Mouse (Mus musculus) liver, embryonic 13.5 days (tissue): ENCODE measurements around the gene Emc8. TPM values are rescaled to one million over a fixed set of nuclear protein-coding genes. Genes with fewer than 3 reads are reported as not detected.
A peak's percentile ranks its signal among the peaks of the same experiment; 100 is the strongest.

Experiments
- ATAC-seq: fragments of 200-750 bp; cut with Nextera tagmentation; 2 replicates; pipeline ENCODE4 v1.8.0; 2017; ENCODE audit warnings: low read depth, mild to moderate bottlenecking, moderate number of reproducible peaks, moderate library complexity
- DNase-seq: peaks from one replicate; pipeline ENCODE4 v3.0.0; 2022
- H3K27ac ChIP-seq: fragments of 300-500 bp; sonication (generic); 2 replicates; pipeline ENCODE4 v1.5.1; 2015; ENCODE audit warnings: moderate library complexity, mild to moderate bottlenecking, inconsistent platforms
- H3K27me3 ChIP-seq: fragments of 300-500 bp; sonication (generic); 2 replicates; pipeline ENCODE4 v1.6.1; 2015; ENCODE audit warnings: mild to moderate bottlenecking, inconsistent platforms
- H3K36me3 ChIP-seq: fragments of 300-500 bp; sonication (generic); 2 replicates; pipeline ENCODE4 v1.6.1; 2015; ENCODE audit warnings: mild to moderate bottlenecking, inconsistent platforms
- H3K4me1 ChIP-seq: fragments of 300-500 bp; sonication (generic); replicated peaks from 2 replicates; pipeline ENCODE4 v1.6.1; 2015; ENCODE audit warnings: inconsistent platforms
- H3K4me2 ChIP-seq: fragments of 300-500 bp; sonication (generic); 2 replicates; pipeline ENCODE4 v1.6.1; 2015; ENCODE audit warnings: inconsistent platforms, mild to moderate bottlenecking, moderate library complexity
- H3K4me3 ChIP-seq: fragments of 300-500 bp; sonication (generic); replicated peaks from 2 replicates; pipeline ENCODE4 v1.5.1; 2015; ENCODE audit warnings: mild to moderate bottlenecking, inconsistent platforms
- H3K9ac ChIP-seq: fragments of 300-500 bp; sonication (generic); 2 replicates; pipeline ENCODE4 v1.6.1; 2015; ENCODE audit warnings: mild to moderate bottlenecking, inconsistent platforms
- H3K9me3 ChIP-seq: fragments of 300-500 bp; sonication (generic); replicated peaks from 2 replicates; pipeline ENCODE4 v1.6.1; 2016; ENCODE audit warnings: inconsistent platforms
- WGBS: fragments of 180-500 bp; shearing (Covaris S2); methylation state at CpG from one replicate; pipeline ENCODE4 v1.1.7; 2015; ENCODE audit not compliant: insufficient replicate concordance; 5-methylcytosine and 5-hydroxymethylcytosine counted together
- polyA plus RNA-seq: library from polyadenylated mRNA; unstranded; fragments of >200 nt; fragmentation: Nextera tagmentation; extraction: Ambion mirVana; gene quantifications from 2 replicates; pipeline ENCODE4 v1.2.1, GENCODE M21; 2015

Emc8 gene
- polyA plus RNA-seq, 1 experiment from 2014 or later: 163 TPM

DNA sequence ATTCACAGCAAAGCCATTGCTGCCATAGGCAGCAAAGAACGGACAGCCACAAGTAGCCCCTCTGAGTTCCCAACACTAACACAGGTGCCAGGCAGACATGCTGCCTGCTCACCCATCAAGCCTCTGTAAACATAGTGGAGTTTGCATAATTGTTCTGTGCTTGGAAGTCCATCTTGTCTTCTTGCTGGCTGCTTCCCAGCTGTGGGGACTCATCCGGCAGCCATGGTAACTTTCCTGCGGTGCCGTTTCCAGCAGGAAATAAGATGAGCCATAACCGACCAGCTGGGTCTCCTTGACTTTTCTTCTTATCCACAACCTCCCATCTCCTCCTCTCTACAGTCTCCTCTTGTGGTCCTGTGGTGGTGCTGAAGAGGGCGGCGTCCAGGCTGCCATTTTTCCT lies 30.1 kb upstream of the Emc8 start:
- H3K9ac ChIP-seq: no peak overlapping the region
- DNase-seq: no peak
- peaks cover 4% of the 10 kb centered on the region; the same call in 1 of the 2 replicates for H3K27me3 ChIP-seq
- no peak for ATAC-seq
- peaks cover 36% of the 10 kb centered on the region for H3K4me1 ChIP-seq
- H3K9me3 ChIP-seq: no peaks in the 10 kb centered on the region
- H3K36me3 ChIP-seq: no peaks in the 10 kb centered on the region
- no peak overlapping the region for H3K4me2 ChIP-seq
- H3K27ac ChIP-seq: no peak overlapping the region
- no peak overlapping the region for H3K4me3 ChIP-seq
- WGBS: 71% methylated on average over 7 of the region's 7 CpGs

DNA sequence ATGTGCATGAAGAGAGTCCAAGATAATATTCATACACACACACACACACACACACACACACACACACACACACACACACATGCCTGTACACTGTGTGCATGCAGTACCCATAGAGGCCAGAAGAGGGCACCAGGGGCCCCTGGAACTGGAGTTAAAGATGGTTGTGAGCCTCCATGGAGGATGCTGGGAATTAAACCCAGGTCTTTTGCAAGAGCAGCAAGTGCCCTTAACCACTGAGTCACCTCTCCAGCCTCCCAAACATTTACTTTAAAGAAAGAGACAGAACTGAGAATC lies 29.6 kb upstream of the Emc8 start:
- ATAC-seq (no peak), DNase-seq (no peak)
- peaks cover 38% of the 10 kb centered on the region for H3K4me1 ChIP-seq
- peaks cover 4% of the 10 kb centered on the region; the same call in 1 of the 2 replicates for H3K27me3 ChIP-seq
- H3K4me3 ChIP-seq: no peak overlapping the region
- no peak overlapping the region for H3K9ac ChIP-seq
- no peaks in the 10 kb centered on the region for H3K9me3 ChIP-seq
- H3K27ac ChIP-seq: no peak overlapping the region
- no peaks in the 10 kb centered on the region for H3K36me3 ChIP-seq
- H3K4me2 ChIP-seq: no peak overlapping the region

DNA sequence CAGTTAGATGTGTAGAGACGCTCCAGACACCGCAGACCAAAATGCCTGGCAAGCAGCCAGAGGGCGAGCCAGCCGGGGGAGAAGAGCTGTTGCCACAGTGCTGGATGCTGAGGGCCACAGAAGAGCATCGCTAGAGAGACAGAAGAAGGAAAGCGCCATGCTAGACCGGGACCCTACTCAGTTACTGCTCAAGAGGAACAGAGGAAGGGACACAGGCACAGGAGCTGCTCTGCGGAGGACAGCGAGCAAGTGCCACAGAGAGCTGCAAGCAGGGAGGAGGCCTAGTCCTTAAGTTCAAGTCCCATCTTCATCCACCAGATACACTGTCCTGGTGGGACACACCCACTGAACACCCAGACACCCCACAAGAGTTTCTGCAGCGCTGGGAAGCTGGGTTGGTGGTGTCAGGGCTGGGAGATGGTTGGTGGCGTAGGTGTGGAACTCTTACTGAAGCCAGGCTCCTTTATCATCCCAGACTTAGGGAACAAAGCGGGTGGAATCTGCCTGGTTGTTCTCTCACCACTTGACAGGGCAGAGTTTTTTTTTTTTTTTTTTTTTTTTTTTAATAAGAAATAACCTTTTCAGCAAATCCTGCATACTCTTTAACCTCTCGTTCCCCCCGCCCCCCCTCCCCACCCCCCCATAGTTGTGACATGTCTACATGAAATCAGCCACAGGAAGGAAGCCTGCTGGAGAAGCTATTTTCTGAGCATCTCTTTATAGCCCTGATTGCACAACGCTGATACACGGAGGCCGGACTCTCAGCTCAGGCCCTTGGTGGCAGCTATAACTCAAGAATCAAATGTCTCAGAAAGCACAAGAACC lies 29.0 kb upstream of the Emc8 start:
- DNase-seq (no peak), ATAC-seq (no peak)
- H3K27ac ChIP-seq: no peak overlapping the region
- H3K4me3 ChIP-seq: no peak overlapping the region
- no peaks in the 10 kb centered on the region for H3K9me3 ChIP-seq
- no peak overlapping the region for H3K9ac ChIP-seq
- no peak overlapping the region for H3K4me2 ChIP-seq
- peaks cover 4% of the 10 kb centered on the region; the same call in 1 of the 2 replicates for H3K27me3 ChIP-seq
- peaks cover 42% of the 10 kb centered on the region for H3K4me1 ChIP-seq
- WGBS: 42% methylated on average over 17 of the region's 17 CpGs
- no peaks in the 10 kb centered on the region for H3K36me3 ChIP-seq

DNA sequence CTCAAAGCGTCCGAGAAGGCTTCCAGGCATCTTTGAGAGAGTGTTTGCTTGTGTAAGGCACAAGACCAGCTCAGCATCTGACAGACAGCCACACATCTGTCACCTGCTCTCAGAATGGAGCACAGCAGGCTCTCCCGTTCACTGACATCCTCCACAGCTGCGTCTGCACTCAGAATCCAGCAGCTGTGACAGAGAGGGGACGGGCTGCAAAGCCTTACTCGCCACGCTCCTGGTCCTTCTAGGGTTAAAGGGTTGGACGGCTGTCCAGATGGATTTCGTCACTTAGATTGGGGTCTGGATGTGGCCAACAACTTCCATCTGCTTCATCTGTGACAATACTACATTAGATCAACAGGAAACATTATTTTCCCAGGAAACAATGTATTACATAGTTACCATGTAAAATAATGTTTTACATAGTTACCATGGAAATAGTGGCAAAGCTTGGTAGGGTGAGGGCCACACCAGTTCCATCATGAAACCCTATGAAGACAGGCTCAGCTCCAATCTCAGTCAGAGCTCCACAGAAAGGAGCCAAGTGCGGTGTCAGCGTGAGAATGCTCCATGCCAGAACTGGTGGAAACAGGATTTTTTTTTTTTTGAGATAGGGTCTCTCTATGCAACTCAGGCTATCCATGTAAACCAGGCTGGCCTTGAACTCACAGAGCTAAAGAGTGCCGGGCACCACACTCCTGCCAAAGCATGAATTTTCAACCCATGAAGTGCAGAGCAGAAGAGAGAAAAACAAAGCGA lies 28.2 kb upstream of the Emc8 start:
- Histone ChIP-seq H3K36me3 (no peaks in the 10 kb centered on the region), H3K4me2 (no peak overlapping the region), H3K4me1 (peaks cover 38% of the 10 kb centered on the region), H3K4me3 (no peak overlapping the region), H3K9me3 (no peaks in the 10 kb centered on the region), H3K27me3 (peaks cover 4% of the 10 kb centered on the region; the same call in 1 of the 2 replicates), H3K9ac (no peak overlapping the region), H3K27ac (no peak overlapping the region)
- 57% methylated on average over 13 of the region's 13 CpGs for WGBS
- ATAC-seq (no peak), DNase-seq (no peak)

DNA sequence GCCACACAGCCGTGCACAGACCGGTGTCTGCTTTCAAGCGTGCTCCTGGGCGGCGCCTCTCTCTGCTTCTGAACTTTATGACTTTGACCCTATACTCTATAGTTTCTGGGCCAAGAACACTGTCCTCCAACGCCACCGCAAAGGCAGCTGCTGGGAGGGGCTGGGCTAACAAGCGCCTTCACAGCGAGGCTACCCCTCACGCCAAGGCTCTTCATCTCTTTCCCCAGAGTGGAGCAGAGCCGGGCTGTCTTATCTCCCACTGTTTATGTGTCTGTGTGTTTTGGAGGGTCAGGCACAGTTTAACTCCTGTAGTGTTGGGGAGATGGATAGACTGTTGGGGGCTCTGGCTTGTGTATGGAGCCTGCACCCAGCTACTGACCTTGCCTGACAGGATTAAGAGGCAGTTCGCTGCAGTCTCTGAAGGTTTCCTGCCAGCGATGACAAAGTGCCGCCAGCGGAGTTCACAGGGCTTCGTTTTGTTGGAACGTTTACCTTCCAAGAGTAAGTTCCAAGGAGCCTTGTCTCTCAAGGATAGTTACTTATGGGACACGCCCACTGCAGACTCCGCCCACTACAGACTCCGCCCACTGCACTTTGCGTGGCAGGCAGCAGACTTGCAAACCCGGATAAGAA lies 25.6 kb upstream of the Emc8 start:
- 40% methylated on average over 22 of the region's 22 CpGs for WGBS

DNA sequence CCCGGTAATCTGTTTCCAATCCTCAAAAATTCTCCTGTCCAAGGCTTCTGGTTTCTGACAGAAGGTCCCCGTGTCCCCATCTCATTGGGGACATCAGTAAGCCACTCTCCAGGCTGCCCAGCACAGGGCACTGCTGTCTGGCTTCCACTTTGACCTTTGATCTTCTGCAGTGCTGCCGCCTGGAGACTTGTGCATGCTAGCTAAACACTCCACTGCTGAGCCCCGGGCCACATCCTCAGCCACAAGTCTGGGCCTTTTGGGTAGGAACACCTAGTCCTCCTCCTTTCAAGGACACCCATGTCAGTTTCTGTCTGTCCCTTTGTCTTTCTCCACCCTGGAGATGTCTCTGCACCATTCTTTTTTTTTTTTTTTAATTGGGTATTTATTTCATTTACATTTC lies 24.6 kb upstream of the Emc8 start:
- ATAC-seq (no peak), DNase-seq (no peak)
- no peaks in the 10 kb centered on the region for H3K9me3 ChIP-seq
- H3K4me3 ChIP-seq: no peak overlapping the region
- H3K4me2 ChIP-seq: no peak overlapping the region
- no peak overlapping the region for H3K27ac ChIP-seq
- H3K4me1 ChIP-seq: peaks cover 28% of the 10 kb centered on the region
- H3K36me3 ChIP-seq: no peaks in the 10 kb centered on the region
- H3K27me3 ChIP-seq: no peaks in the 10 kb centered on the region
- no peak overlapping the region for H3K9ac ChIP-seq
- 62% methylated on average over 4 of the region's 4 CpGs for WGBS

More for the DNA sequence above, 25.6 kb upstream of the Emc8 start:
- Histone ChIP-seq H3K4me1 (peaks cover 29% of the 10 kb centered on the region), H3K4me2 (0 out of 2 replicates have a peak overlapping the region, but pooled peaks have one; percentile 13), H3K27ac (no peak overlapping the region), H3K27me3 (no peaks in the 10 kb centered on the region), H3K9ac (no peak overlapping the region), H3K4me3 (no peak overlapping the region), H3K36me3 (no peaks in the 10 kb centered on the region), H3K9me3 (no peaks in the 10 kb centered on the region)
- peak; percentile 55 for DNase-seq
- ATAC-seq: peak; percentile 41

DNA sequence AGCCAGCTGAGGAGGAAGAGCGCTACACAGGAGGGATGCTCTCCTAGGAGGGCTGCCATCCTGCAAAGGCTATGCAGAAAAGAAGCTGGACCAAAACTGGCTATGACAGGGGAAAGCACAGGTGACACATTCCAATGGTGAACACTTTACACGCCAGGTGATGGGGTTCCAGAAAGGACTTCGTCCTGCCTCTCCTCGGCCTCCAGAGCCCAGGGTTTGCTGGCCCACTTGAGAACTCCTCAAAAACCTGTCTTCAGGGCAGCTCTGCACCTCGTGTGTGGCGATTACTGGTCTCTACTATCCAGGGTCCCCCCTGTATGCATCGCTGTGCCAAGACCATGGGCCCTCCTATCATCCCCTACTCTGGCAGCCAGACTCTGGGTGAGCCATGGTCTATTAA lies 20.1 kb upstream of the Emc8 start:
- 64% methylated on average over 7 of the region's 7 CpGs for WGBS
- ATAC-seq (no peak), DNase-seq (no peak)
- H3K4me1 ChIP-seq: peaks cover 13% of the 10 kb centered on the region
- no peaks in the 10 kb centered on the region for H3K9me3 ChIP-seq
- no peak overlapping the region for H3K4me3 ChIP-seq
- H3K27me3 ChIP-seq: no peaks in the 10 kb centered on the region
- H3K27ac ChIP-seq: no peak overlapping the region
- no peak overlapping the region for H3K9ac ChIP-seq
- no peak overlapping the region for H3K4me2 ChIP-seq
- H3K36me3 ChIP-seq: no peaks in the 10 kb centered on the region

DNA sequence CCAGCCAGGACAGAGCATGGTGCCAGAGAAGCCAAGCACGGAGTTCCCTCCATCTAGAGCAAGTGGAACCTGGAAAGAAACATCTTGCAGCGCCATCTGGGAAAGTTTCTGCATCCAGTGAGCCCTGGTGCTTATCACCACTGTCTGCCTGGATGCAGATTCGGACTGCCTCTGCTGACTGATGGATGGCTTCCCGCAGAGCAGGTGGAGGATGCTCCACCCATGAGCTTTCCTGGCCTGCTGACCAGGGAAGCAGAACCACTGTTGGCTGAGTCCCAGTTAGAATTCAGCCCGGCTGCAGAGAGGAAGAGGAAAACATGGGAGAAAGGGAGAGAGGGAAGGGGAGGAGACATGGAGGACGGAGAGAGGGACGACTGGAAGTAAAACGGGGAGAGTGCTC lies 19.4 kb upstream of the Emc8 start:
- DNase-seq (no peak), ATAC-seq (no peak)
- H3K27ac ChIP-seq: no peak overlapping the region
- no peak overlapping the region for H3K4me2 ChIP-seq
- no peak overlapping the region for H3K4me3 ChIP-seq
- H3K36me3 ChIP-seq: no peaks in the 10 kb centered on the region
- WGBS: 57% methylated on average over 8 of the region's 8 CpGs
- H3K9me3 ChIP-seq: no peaks in the 10 kb centered on the region
- H3K27me3 ChIP-seq: no peaks in the 10 kb centered on the region
- H3K4me1 ChIP-seq: peaks cover 12% of the 10 kb centered on the region
- H3K9ac ChIP-seq: no peak overlapping the region

DNA sequence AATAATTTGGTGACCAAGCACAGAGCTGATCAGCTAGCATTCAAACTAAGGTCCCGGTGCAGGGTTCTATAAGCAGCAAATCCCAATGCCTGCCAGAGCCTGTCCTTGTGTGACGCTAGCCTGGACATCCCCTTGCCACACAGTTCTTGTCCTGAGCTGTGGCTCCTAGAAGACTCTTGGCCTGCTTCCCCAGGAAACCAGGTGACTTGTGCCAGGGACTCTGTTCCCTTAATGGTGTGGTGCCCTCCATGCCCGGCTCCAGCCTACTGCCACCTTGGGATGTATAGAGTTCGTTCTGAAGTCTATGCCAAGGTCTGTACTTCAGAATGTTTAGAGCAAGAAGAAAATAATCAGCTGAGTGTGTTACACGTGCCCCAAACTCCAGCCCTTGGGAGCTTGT lies 18.2 kb upstream of the Emc8 start:
- Histone ChIP-seq H3K4me2 (no peak overlapping the region), H3K27ac (no peak overlapping the region), H3K36me3 (no peaks in the 10 kb centered on the region), H3K4me1 (peaks cover 9% of the 10 kb centered on the region), H3K9me3 (no peaks in the 10 kb centered on the region), H3K9ac (no peak overlapping the region), H3K27me3 (no peaks in the 10 kb centered on the region), H3K4me3 (no peak overlapping the region)
- 58% methylated on average over 5 of the region's 5 CpGs for WGBS
- DNase-seq (no peak), ATAC-seq (no peak)

DNA sequence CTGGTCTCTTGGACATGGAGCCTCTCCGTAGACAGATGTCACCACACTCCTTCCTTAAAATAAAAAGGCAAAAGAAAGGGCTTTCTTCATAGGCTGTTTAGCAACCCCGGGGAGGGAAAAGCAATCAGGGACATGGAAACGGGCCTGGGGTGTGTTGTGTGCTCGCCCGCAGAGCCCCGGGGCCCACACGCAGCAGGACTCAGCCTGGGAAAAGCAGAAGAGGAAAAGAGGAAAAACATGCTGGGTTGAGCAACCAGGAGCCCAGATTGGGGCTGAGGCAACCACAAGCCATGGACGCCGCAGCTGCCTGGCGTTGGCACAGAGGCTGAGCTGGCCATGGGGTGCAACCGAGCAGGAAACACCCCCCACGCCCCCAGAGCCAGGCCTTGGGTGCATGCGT lies 17.7 kb upstream of the Emc8 start:
- peaks cover 4% of the 10 kb centered on the region for H3K27me3 ChIP-seq
- no peaks in the 10 kb centered on the region for H3K36me3 ChIP-seq
- no peak for ATAC-seq
- H3K4me1 ChIP-seq: peaks cover 9% of the 10 kb centered on the region
- H3K4me2 ChIP-seq: no peak overlapping the region
- 26% methylated on average over 13 of the region's 13 CpGs for WGBS
- DNase-seq: no peak
- H3K9ac ChIP-seq: no peak overlapping the region
- no peaks in the 10 kb centered on the region for H3K9me3 ChIP-seq
- H3K27ac ChIP-seq: 0 out of 2 replicates have a peak overlapping the region, but pooled peaks have one; percentile 9
- no peak overlapping the region for H3K4me3 ChIP-seq

DNA sequence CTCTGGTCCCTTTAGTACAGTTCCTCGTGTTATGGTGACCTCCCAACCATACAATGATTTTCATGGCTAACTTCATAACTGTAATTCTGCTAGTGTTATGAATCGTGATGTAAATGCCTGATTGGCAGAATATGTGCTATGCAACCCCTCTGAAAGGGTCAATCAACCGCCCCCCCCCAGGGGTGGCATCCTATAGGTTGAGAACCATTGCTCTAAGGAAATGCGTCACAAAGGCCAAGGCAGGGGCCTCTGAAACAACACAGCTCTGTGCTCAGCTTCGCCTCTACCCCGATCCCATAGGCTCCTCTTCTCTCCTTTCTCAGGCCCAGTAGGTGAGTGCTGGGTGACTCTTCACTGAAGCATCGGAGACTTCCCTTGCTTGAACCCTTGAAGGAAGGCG lies 17.2 kb upstream of the Emc8 start:
- H3K4me2 ChIP-seq: no peak overlapping the region
- H3K36me3 ChIP-seq: no peaks in the 10 kb centered on the region
- ATAC-seq (no peak), DNase-seq (no peak)
- H3K4me1 ChIP-seq: peaks cover 9% of the 10 kb centered on the region
- no peaks in the 10 kb centered on the region for H3K9me3 ChIP-seq
- no peak overlapping the region for H3K9ac ChIP-seq
- 0 out of 2 replicates have a peak overlapping the region, but pooled peaks have one; percentile 34 for H3K27ac ChIP-seq
- 67% methylated on average over 8 of the region's 8 CpGs for WGBS
- H3K4me3 ChIP-seq: no peak overlapping the region
- peaks cover 5% of the 10 kb centered on the region for H3K27me3 ChIP-seq
